Mouse (Mus musculus) small intestine, adult 2 months (tissue): Measurements from ENCODE around the gene Glrx5.

Experiments
- CTCF ChIP-seq: fragments of 200-500 bp; IDR thresholded peaks from 2 replicates; pipeline ENCODE4 v1.5.1; 2012; ENCODE audit warnings: low read depth, mild to moderate bottlenecking, control low read depth, inconsistent platforms, low read length, moderate library complexity, mixed read lengths; ENCODE audit not compliant: insufficient replicate concordance, insufficient read length; ENCODE audit errors: extremely low read depth
- POLR2A ChIP-seq: fragments of 200-500 bp; IDR thresholded peaks from 2 replicates; pipeline ENCODE4 v1.6.1; 2012; ENCODE audit warnings: low read depth, mild to moderate bottlenecking, control low read depth, inconsistent platforms, low read length, moderate library complexity

GRCm38 (mm10) chr12:105008150-105008549 lies 24.3 kb upstream of the Glrx5 start:
- no peak for TF ChIP-seq CTCF
- no peak for TF ChIP-seq POLR2A
